Mouse (Mus musculus) embryonic fibroblast, embryonic 13.5 days (primary cell): ENCODE results near the gene Exoc6b.

Experiments used
- CTCF ChIP-seq: IDR thresholded peaks from 2 replicates; pipeline ENCODE4 v1.5.1; 2011; ENCODE audit warnings: mild to moderate bottlenecking, control low read depth, low read length, moderate library complexity, borderline replicate concordance; ENCODE audit not compliant: insufficient read depth
- POLR2A ChIP-seq: IDR thresholded peaks from 2 replicates; pipeline ENCODE4 v1.6.1; 2011; ENCODE audit warnings: low read depth, mild to moderate bottlenecking, control low read depth, low read length, moderate library complexity

- TF ChIP-seq CTCF (no peak), POLR2A (no peak)
These were observed 442.9 kb downstream of the Exoc6b start for GRCm38 (mm10) chr6:84626398-84626797.
